Mouse (Mus musculus): ENCODE data around the gene Clec2l.

GRCm38 (mm10) chr6:38643039-38643438 is 19.8 kb upstream of the Clec2l start:
- TF ChIP-seq POLR2A (IDR thresholded peaks at IDR 0.05; ENCODE audit: borderline replicate concordance, extremely low read depth, low read depth, low read length) (no peak), CTCF (IDR thresholded peaks at IDR 0.05; ENCODE audit: insufficient read depth, low read length) (no peak)
